Mouse (Mus musculus) C2C12 (cell line): ENCODE data around the gene Bcas2.

Source experiments
- CTCF ChIP-seq: IDR thresholded peaks from one replicate; pipeline ENCODE4 v1.5.1; 2011; ENCODE audit not compliant: control insufficient read depth, insufficient read depth, insufficient read length
- USF1 ChIP-seq: IDR thresholded peaks from one replicate; pipeline ENCODE4 v1.6.1; 2011; ENCODE audit warnings: low read depth, mild to moderate bottlenecking, control low read depth, moderate library complexity

GRCm38 (mm10) chr3:103148941-103149340 is 22.5 kb upstream of the Bcas2 start:
- TF ChIP-seq USF1 (no peak), CTCF (no peak)
